18 mouse cellular contexts compared by ENCODE assay signal in the genomic region with DNA sequence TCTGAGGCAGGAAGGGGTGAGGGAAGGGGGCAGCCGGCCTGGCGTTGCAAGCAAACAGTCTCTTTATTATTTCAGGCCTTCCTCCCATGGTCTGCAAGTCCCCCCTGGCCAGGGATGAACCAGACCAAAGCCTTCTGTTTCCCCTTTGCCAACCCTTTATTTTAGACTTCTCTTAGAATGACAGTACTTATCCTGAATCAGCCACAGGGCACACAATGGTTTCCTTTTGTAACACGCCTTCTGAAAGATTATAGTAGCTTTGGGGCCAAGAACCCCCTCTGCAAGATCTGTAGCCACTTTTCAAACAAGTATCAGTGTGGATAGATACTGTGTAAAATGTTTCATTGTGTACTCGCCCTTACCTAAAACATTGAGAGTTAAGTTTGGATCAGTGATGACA.
"Had no signal": no experiment of that assay in that cellular context is flagged by ENCODE, and none has a peak within 500 bp of the region (broad histone marks: within the 10 kb centered on the region; RNA-seq: fewer than 3 reads in every experiment).

No protein-coding gene starts in this region.

- H3K27me3 ChIP-seq: limb, embryonic 15.5 days; liver, embryonic 13.5 days; lung, embryonic 15.5 days; midbrain, embryonic 13.5 days; neural tube, embryonic 12.5 days; stomach, embryonic 15.5 days had no signal

- ATAC-seq: liver, postnatal 0 days; midbrain, embryonic 13.5 days had no signal

- DNase-seq: kidney, adult 9 months; kidney, postnatal 10 days; kidney, postnatal 4 days; left cerebral cortex, postnatal 4 days; liver, embryonic 13.5 days; liver, postnatal 0 days; lung, postnatal 14 days; retina, postnatal 1 day; thymus, adult 2 months; thymus, postnatal 25 days had no signal

- H3K36me3 ChIP-seq: limb, embryonic 15.5 days; liver, embryonic 13.5 days; lung, embryonic 15.5 days; midbrain, embryonic 13.5 days; neural tube, embryonic 12.5 days; stomach, embryonic 15.5 days had no signal

- H3K4me1 ChIP-seq: liver, embryonic 13.5 days had no signal

- H3K9me3 ChIP-seq: limb, embryonic 15.5 days; liver, embryonic 13.5 days; lung, embryonic 15.5 days; midbrain, embryonic 13.5 days; neural tube, embryonic 12.5 days; stomach, embryonic 15.5 days had no signal

- H3K27ac ChIP-seq: layer of hippocampus, adult 2 months; liver, embryonic 13.5 days; lung, embryonic 15.5 days; macrophage; midbrain, embryonic 13.5 days; neural tube, embryonic 12.5 days; stomach, embryonic 15.5 days had no signal

- H3K4me3 ChIP-seq: layer of hippocampus, adult 2 months; limb, embryonic 15.5 days; liver, embryonic 13.5 days; lung, embryonic 15.5 days; midbrain, embryonic 13.5 days; myocyte; neural tube, embryonic 12.5 days; stomach, embryonic 15.5 days had no signal

- H3K9ac ChIP-seq: limb, embryonic 15.5 days; liver, embryonic 13.5 days; liver, postnatal 0 days; lung, embryonic 15.5 days; midbrain, embryonic 13.5 days; neural tube, embryonic 12.5 days; stomach, embryonic 15.5 days had no signal

- H3K4me2 ChIP-seq: limb, embryonic 15.5 days; liver, embryonic 13.5 days; lung, embryonic 15.5 days; midbrain, embryonic 13.5 days; neural tube, embryonic 12.5 days; stomach, embryonic 15.5 days had no signal
